13 mouse cellular contexts compared by ENCODE assay signal in the genomic region with DNA sequence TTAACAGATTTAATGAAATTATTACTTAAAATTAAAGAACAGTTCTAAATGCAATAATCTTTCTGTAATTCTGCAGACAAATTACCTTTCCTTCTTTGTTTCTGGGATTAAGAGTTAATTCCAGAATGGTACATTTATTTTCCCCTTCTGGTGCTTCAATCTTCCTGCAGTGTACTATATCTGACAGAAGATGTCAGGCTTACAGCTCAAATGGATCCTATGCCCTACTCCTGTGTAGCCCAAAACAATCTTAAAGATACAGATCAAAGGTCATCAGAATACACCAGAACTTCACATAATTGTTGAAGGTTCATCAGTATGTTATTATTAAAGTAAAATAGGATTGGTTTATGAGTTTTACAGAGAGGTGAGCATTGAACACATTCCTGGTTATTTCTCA.
A peak's percentile ranks its signal among the peaks of the same experiment; 100 is the strongest.
DNase-seq lines count a peak whose midpoint lies in the region; ATAC-seq lines count a peak whose summit lies in the region.
"Had no signal": no experiment of that assay in that cellular context is flagged by ENCODE, and none has a peak within 500 bp of the region (broad histone marks: within the 10 kb centered on the region; RNA-seq: fewer than 3 reads in every experiment).

No protein-coding gene starts in this region.

- no peaks in the 10 kb centered on the region for H3K27me3 ChIP-seq in hindbrain, embryonic 14.5 days (ENCODE audit: control insufficient read depth, insufficient read depth, low read length)
- H3K27me3 ChIP-seq in hindbrain, embryonic 10.5 days (ENCODE audit: insufficient read depth, poor library complexity, severe bottlenecking) = no peaks in the 10 kb centered on the region
- no peaks in the 10 kb centered on the region for H3K27me3 ChIP-seq in midbrain, embryonic 11.5 days (ENCODE audit: control insufficient read depth, insufficient read depth, low read length)
- H3K27me3 ChIP-seq in midbrain, embryonic 10.5 days (ENCODE audit: low read depth, poor library complexity, severe bottlenecking) = no peaks in the 10 kb centered on the region
- H3K27me3 ChIP-seq in forebrain, embryonic 14.5 days (replicated peaks; ENCODE audit: control insufficient read depth, insufficient read depth, low read length) = no peaks in the 10 kb centered on the region
- H3K27me3 ChIP-seq: neural tube, embryonic 13.5 days had no signal

- H3K36me3 ChIP-seq in hindbrain, embryonic 14.5 days (replicated peaks; ENCODE audit: control insufficient read depth, insufficient read depth) = no peaks in the 10 kb centered on the region
- no peaks in the 10 kb centered on the region for H3K36me3 ChIP-seq in hindbrain, embryonic 10.5 days
- H3K36me3 ChIP-seq in midbrain, embryonic 11.5 days (ENCODE audit: control insufficient read depth, insufficient read depth, low read length) = no peaks in the 10 kb centered on the region
- no peaks in the 10 kb centered on the region for H3K36me3 ChIP-seq in midbrain, embryonic 10.5 days
- no peaks in the 10 kb centered on the region for H3K36me3 ChIP-seq in forebrain, embryonic 14.5 days (ENCODE audit: control insufficient read depth, insufficient read depth, low read length)
- H3K36me3 ChIP-seq: neural tube, embryonic 13.5 days had no signal

- DNase-seq in hindbrain, embryonic 14.5 days (ENCODE audit: low spot score) = peak; percentile 33
- DNase-seq in hindbrain, embryonic 10.5 days (ENCODE audit: low spot score) = no peak
- DNase-seq in midbrain, embryonic 11.5 days (ENCODE audit: low spot score, missing footprints) = no peak
- no peak for DNase-seq in midbrain, embryonic 10.5 days (ENCODE audit: low spot score)
- DNase-seq in forebrain, embryonic 14.5 days (ENCODE audit: low spot score) = peak; percentile 47
- DNase-seq in retina, postnatal 7 days (ENCODE audit: low read depth, low spot score) = peak; percentile 0
- DNase-seq in cerebellum, adult 11-12 months = no peak
- DNase-seq in gastrocnemius, postnatal 10 days = no peak
- DNase-seq: adrenal gland, postnatal 25 days; cerebellum, adult 2 months had no signal

- no peak overlapping the region for H3K4me3 ChIP-seq in hindbrain, embryonic 14.5 days (replicated peaks; ENCODE audit: low read length)
- H3K4me3 ChIP-seq in hindbrain, embryonic 10.5 days = no peak overlapping the region
- no peak overlapping the region for H3K4me3 ChIP-seq in midbrain, embryonic 11.5 days (ENCODE audit: low read depth, low read length)
- no peak overlapping the region for H3K4me3 ChIP-seq in midbrain, embryonic 10.5 days
- no peak overlapping the region for H3K4me3 ChIP-seq in forebrain, embryonic 14.5 days (ENCODE audit: low read depth, low read length)
- H3K4me3 ChIP-seq: neural tube, embryonic 13.5 days had no signal

- ATAC-seq in hindbrain, embryonic 14.5 days (ENCODE audit: low FRiP score) = peak; percentile 74
- ATAC-seq in midbrain, embryonic 11.5 days (ENCODE audit: low FRiP score) = peak; percentile 52; the same call in 1 of the 2 replicates
- ATAC-seq in forebrain, embryonic 14.5 days = peak; percentile 78; the same call in 1 of the 2 replicates

- H3K9me3 ChIP-seq in hindbrain, embryonic 14.5 days (ENCODE audit: control insufficient read depth, low read length) = no peaks in the 10 kb centered on the region
- H3K9me3 ChIP-seq in hindbrain, embryonic 10.5 days = no peaks in the 10 kb centered on the region
- H3K9me3 ChIP-seq in midbrain, embryonic 11.5 days (ENCODE audit: control insufficient read depth, low read length) = no peaks in the 10 kb centered on the region
- H3K9me3 ChIP-seq in midbrain, embryonic 10.5 days (replicated peaks) = no peaks in the 10 kb centered on the region
- H3K9me3 ChIP-seq in forebrain, embryonic 14.5 days (replicated peaks; ENCODE audit: control insufficient read depth, low read length) = no peaks in the 10 kb centered on the region
- H3K9me3 ChIP-seq: neural tube, embryonic 13.5 days had no signal

- H3K9ac ChIP-seq in hindbrain, embryonic 14.5 days = no peak overlapping the region
- no peak overlapping the region for H3K9ac ChIP-seq in midbrain, embryonic 11.5 days (ENCODE audit: low read length)
- no peak overlapping the region for H3K9ac ChIP-seq in forebrain, embryonic 14.5 days (ENCODE audit: low read length)
- H3K9ac ChIP-seq: liver, embryonic 14.5 days; neural tube, embryonic 13.5 days had no signal

- no peak overlapping the region for H3K4me2 ChIP-seq in hindbrain, embryonic 14.5 days (replicated peaks)
- no peak overlapping the region for H3K4me2 ChIP-seq in midbrain, embryonic 11.5 days
- no peak overlapping the region for H3K4me2 ChIP-seq in forebrain, embryonic 14.5 days (ENCODE audit: low read length)
- H3K4me2 ChIP-seq: heart, embryonic 11.5 days; neural tube, embryonic 13.5 days had no signal

- H3K4me1 ChIP-seq in hindbrain, embryonic 14.5 days (replicated peaks; ENCODE audit: control insufficient read depth, insufficient read depth, low read length) = no peaks in the 10 kb centered on the region
- no peaks in the 10 kb centered on the region for H3K4me1 ChIP-seq in hindbrain, embryonic 10.5 days (replicated peaks)
- no peaks in the 10 kb centered on the region for H3K4me1 ChIP-seq in midbrain, embryonic 11.5 days (ENCODE audit: control insufficient read depth, insufficient read depth, low read length)
- no peaks in the 10 kb centered on the region for H3K4me1 ChIP-seq in midbrain, embryonic 10.5 days
- H3K4me1 ChIP-seq in forebrain, embryonic 14.5 days (ENCODE audit: control insufficient read depth, insufficient read depth, low read length) = no peaks in the 10 kb centered on the region
- H3K4me1 ChIP-seq: neural tube, embryonic 13.5 days had no signal

- no peak overlapping the region for H3K27ac ChIP-seq in hindbrain, embryonic 14.5 days
- no peak overlapping the region for H3K27ac ChIP-seq in hindbrain, embryonic 10.5 days
- H3K27ac ChIP-seq in midbrain, embryonic 11.5 days (ENCODE audit: low read depth, low read length) = no peak overlapping the region
- H3K27ac ChIP-seq in midbrain, embryonic 10.5 days (replicated peaks) = no peak overlapping the region
- no peak overlapping the region for H3K27ac ChIP-seq in forebrain, embryonic 14.5 days (ENCODE audit: low read depth, low read length)
- H3K27ac ChIP-seq: liver, embryonic 14.5 days; neural tube, embryonic 13.5 days had no signal

Comparison
In these comparisons a context has a peak if more than half of its experiments do, and no peak if none do; other contexts are left out.
1. DNase-seq: peak in hindbrain, embryonic 14.5 days (single experiment), forebrain, embryonic 14.5 days (single experiment) and retina, postnatal 7 days (single experiment); none in hindbrain, embryonic 10.5 days (single experiment), midbrain, embryonic 11.5 days (single experiment), midbrain, embryonic 10.5 days (single experiment), cerebellum, adult 11-12 months (single experiment) and gastrocnemius, postnatal 10 days (single experiment).
2. Peak in every context shown above with its lines, with median percentiles within 50 percentile points of each other: ATAC-seq.